Mouse (Mus musculus): ENCODE data around the gene Pdf.

DNA sequence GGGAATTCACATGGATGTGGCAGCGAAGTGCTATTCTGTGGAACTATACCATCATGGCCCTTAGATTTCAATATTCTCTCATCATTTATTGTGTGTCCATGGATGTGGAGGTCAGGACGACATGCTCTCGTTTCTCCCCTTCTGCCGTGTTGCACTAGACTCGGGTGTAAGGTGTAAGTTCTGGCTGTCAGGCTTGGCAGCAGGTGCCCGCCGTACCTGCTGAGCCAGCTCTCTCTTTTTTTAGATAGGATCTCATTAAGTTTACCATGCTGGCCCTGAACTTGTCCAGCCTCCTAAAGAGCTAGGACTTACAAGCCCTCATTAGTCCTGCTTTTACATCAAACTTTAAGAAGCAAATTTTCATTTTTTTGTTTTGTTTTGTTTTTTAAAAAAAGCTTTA lies 42.1 kb upstream of the Pdf start:
- no peak for TF ChIP-seq POLR2A (IDR thresholded peaks at IDR 0.05; ENCODE audit: insufficient read length, low read depth)
- TF ChIP-seq MYOG (IDR thresholded peaks at IDR 0.05; ENCODE audit: control insufficient read depth in 1 of 3, insufficient read depth in 1 of 3, insufficient read length in 2 of 3, low read depth in 2 of 3): no peak
- TF ChIP-seq USF1 (IDR thresholded peaks at IDR 0.05; ENCODE audit: low read depth): no peak
- no peak for TF ChIP-seq E2F4 (IDR thresholded peaks at IDR 0.05; ENCODE audit: insufficient read depth)
- TF ChIP-seq CEBPB (IDR thresholded peaks at IDR 0.05; ENCODE audit: insufficient read depth, poor library complexity, severe bottlenecking): no peak
- TF ChIP-seq TCF3 (IDR thresholded peaks at IDR 0.05; ENCODE audit: insufficient read length, low read depth): no peak
- TF ChIP-seq MAX (IDR thresholded peaks at IDR 0.05; ENCODE audit: low read depth): no peak
- no peak for TF ChIP-seq POLR2AphosphoS2 (IDR thresholded peaks at IDR 0.05; ENCODE audit: insufficient read length, low read depth)
- TF ChIP-seq SRF (IDR thresholded peaks at IDR 0.05; ENCODE audit: control insufficient read depth, insufficient read length, low read depth): no peak
- no peak for TF ChIP-seq MYOD1 (IDR thresholded peaks at IDR 0.05; ENCODE audit: control insufficient read depth in 1 of 3, insufficient read length in 2 of 3, low read depth in 2 of 3)
- TF ChIP-seq TCF12 (IDR thresholded peaks at IDR 0.05; ENCODE audit: insufficient read depth, poor library complexity, severe bottlenecking): no peak
